Mouse (Mus musculus) ovary, postnatal 36 days (tissue): ENCODE results near the gene Usp7.

Experiments
- DNase-seq: peaks from one replicate; pipeline ENCODE4 v3.0.0; 2022; ENCODE audit warnings: low spot score, mixed read lengths

Usp7 gene

GRCm38 (mm10) chr16:8672350-8672687, 119.8 kb downstream of the Usp7 start:
- DNase-seq = no peak

GRCm38 (mm10) chr16:8671551-8672349, 120.4 kb downstream of the Usp7 start, which contains the start of gene Carhsp1:
Gene Carhsp1, minus strand, starts transcription at chr16:8672155.
- peak; percentile 97 for DNase-seq

- DNase-seq = no peak
Measured at GRCm38 (mm10) chr16:8670041-8671035, 121.8 kb downstream of the Usp7 start.

- no peak for DNase-seq
Measured at GRCm38 (mm10) chr16:8669432-8669831, 122.7 kb downstream of the Usp7 start.

GRCm38 (mm10) chr16:8668386-8668785, 123.7 kb downstream of the Usp7 start:
- DNase-seq = no peak

- DNase-seq = no peak
Measured at GRCm38 (mm10) chr16:8667814-8668213, 124.3 kb downstream of the Usp7 start.

GRCm38 (mm10) chr16:8667261-8667660, 124.8 kb downstream of the Usp7 start:
- DNase-seq = no peak

GRCm38 (mm10) chr16:8666452-8666851, 125.7 kb downstream of the Usp7 start:
- DNase-seq = no peak

GRCm38 (mm10) chr16:8665367-8665766, 126.7 kb downstream of the Usp7 start:
- DNase-seq = no peak

- DNase-seq = no peak
Measured at GRCm38 (mm10) chr16:8663606-8664539, 128.2 kb downstream of the Usp7 start.

- no peak for DNase-seq
Measured at GRCm38 (mm10) chr16:8663022-8663421, 129.1 kb downstream of the Usp7 start.

- peak; percentile 43 for DNase-seq
Measured at GRCm38 (mm10) chr16:8658764-8659163, 133.3 kb downstream of the Usp7 start.

GRCm38 (mm10) chr16:8658349-8658748, 133.8 kb downstream of the Usp7 start:
- no peak for DNase-seq

GRCm38 (mm10) chr16:8656256-8656655, 135.9 kb downstream of the Usp7 start:
- no peak for DNase-seq

- no peak for DNase-seq
Measured at GRCm38 (mm10) chr16:8655599-8655998, 136.5 kb downstream of the Usp7 start.

GRCm38 (mm10) chr16:8655108-8655507, 137.0 kb downstream of the Usp7 start:
- no peak for DNase-seq

GRCm38 (mm10) chr16:8650007-8650406, 142.1 kb downstream of the Usp7 start:
- peak; percentile 55 for DNase-seq

- DNase-seq = no peak
Measured at GRCm38 (mm10) chr16:8645546-8645945, 146.6 kb downstream of the Usp7 start.

GRCm38 (mm10) chr16:8643855-8644254, 148.3 kb downstream of the Usp7 start:
- DNase-seq = no peak
